Mouse (Mus musculus) liver, embryonic 14.5 days (tissue): Measurements from ENCODE around the gene Slc39a3. TPM values are rescaled to one million over a fixed set of nuclear protein-coding genes. Genes with fewer than 3 reads are reported as not detected.

Experiments used
- ATAC-seq: fragments of 200-750 bp; cut with Nextera tagmentation; 2 replicates; pipeline ENCODE4 v1.8.0; 2017; ENCODE audit warnings: moderate number of reproducible peaks, mild to moderate bottlenecking, moderate library complexity; ENCODE audit not compliant: insufficient read depth
- DNase-seq, 3 experiments: peaks; one replicate each; pipeline ENCODE4 v3.0.0-alpha.2; 2012 to 2013; ENCODE audit warnings: low read depth in 3 of 3, low spot score in 3 of 3
- H3K27ac ChIP-seq: fragments of 300-500 bp; sonication (generic); 2 replicates; pipeline ENCODE4 v1.5.1; 2014; ENCODE audit warnings: moderate library complexity, mild to moderate bottlenecking, control low read depth, inconsistent platforms
- H3K27me3 ChIP-seq: fragments of 300-500 bp; sonication (generic); 2 replicates; pipeline ENCODE4 v1.6.1; 2014; ENCODE audit warnings: mild to moderate bottlenecking, low read length, moderate library complexity; ENCODE audit not compliant: control insufficient read depth, insufficient read depth
- H3K36me3 ChIP-seq: fragments of 300-500 bp; sonication (generic); replicated peaks from 2 replicates; pipeline ENCODE4 v1.6.1; 2014; ENCODE audit warnings: low read depth; ENCODE audit not compliant: control insufficient read depth, insufficient read depth
- H3K4me1 ChIP-seq, 2 experiments: fragments of 200-500 bp in 1 of 2; fragments of 300-500 bp in 1 of 2; sonication (generic) in 1 of 2; replicated peaks; 2 replicates each; pipeline ENCODE4 v1.6.1; 2012 to 2014; ENCODE audit warnings: antibody characterized with exemption in 1 of 2, inconsistent platforms in 1 of 2, low read length in 1 of 2; ENCODE audit not compliant: control insufficient read depth in 2 of 2, insufficient read depth in 2 of 2
- H3K4me2 ChIP-seq: fragments of 300-500 bp; sonication (generic); 2 replicates; pipeline ENCODE4 v1.6.1; 2014; ENCODE audit warnings: low read depth, mild to moderate bottlenecking, control low read depth, moderate library complexity
- H3K4me3 ChIP-seq, 2 experiments: fragments of 200-500 bp in 1 of 2; fragments of 300-500 bp in 1 of 2; sonication (generic) in 1 of 2; 2 replicates each; pipeline ENCODE4 v1.5.1; 2012 to 2014; ENCODE audit warnings: low read depth in 2 of 2, low read length in 2 of 2, mild to moderate bottlenecking in 2 of 2, control low read depth in 1 of 2, inconsistent platforms in 1 of 2, moderate library complexity in 1 of 2; ENCODE audit not compliant: insufficient read depth in 1 of 2
- H3K9ac ChIP-seq: fragments of 300-500 bp; sonication (generic); replicated peaks from 2 replicates; pipeline ENCODE4 v1.6.1; 2014; ENCODE audit warnings: mild to moderate bottlenecking, control low read depth, moderate library complexity
- H3K9me3 ChIP-seq: fragments of 300-500 bp; sonication (generic); 2 replicates; pipeline ENCODE4 v1.6.1; 2016; ENCODE audit warnings: low read length, mixed read lengths; ENCODE audit not compliant: control insufficient read depth
- CTCF ChIP-seq: IDR thresholded peaks from 2 replicates; pipeline ENCODE4 v1.5.1; 2016; ENCODE audit warnings: antibody characterized with exemption, low read depth, control low read depth
- EP300 ChIP-seq: IDR thresholded peaks from 2 replicates; pipeline ENCODE4 v1.6.1; 2016; ENCODE audit warnings: antibody characterized with exemption, low read depth
- WGBS: fragments of 180-500 bp; shearing (Covaris S2); extraction: QIAGEN DNeasy Blood & Tissue Kit; methylation state at CpG from one replicate; pipeline ENCODE4 v1.1.7; 2014; ENCODE audit not compliant: insufficient replicate concordance; 5-methylcytosine and 5-hydroxymethylcytosine counted together
- polyA plus RNA-seq, 2 experiments: library from polyadenylated mRNA; depleted of rRNA in 1 of 2; stranded (reverse) in 1 of 2; unstranded in 1 of 2; fragments of >200 nt; fragmentation: Nextera tagmentation in 1 of 2; extraction: Ambion mirVana in 1 of 2; gene quantifications; 2 replicates each; pipeline versions ENCODE4 v1.2.1 to v1.2.3; 2012 to 2014

Gene Slc39a3
- polyA plus RNA-seq, 2 experiments, result 2.7 to 4.4 TPM

- Histone ChIP-seq H3K4me3 (no peak overlapping the region), H3K36me3 (no peaks in the 10 kb centered on the region), H3K27me3 (peaks cover 15% of the 10 kb centered on the region), H3K27ac (no peak overlapping the region), H3K9ac (no peak overlapping the region), H3K4me2 (no peak overlapping the region), H3K4me1 (no peaks in the 10 kb centered on the region), H3K9me3 (no peaks in the 10 kb centered on the region)
- DNase-seq (peak in 2 of 3 experiments; percentile 45 to 47), ATAC-seq (peak; percentile 60)
- 12% methylated on average over 10 of the region's 10 CpGs for WGBS
- no peak for TF ChIP-seq EP300
- peak; percentile 98 for TF ChIP-seq CTCF
Observed at GRCm38 (mm10) chr10:80987709-80988441, 49.4 kb downstream of the Slc39a3 start.

DNA sequence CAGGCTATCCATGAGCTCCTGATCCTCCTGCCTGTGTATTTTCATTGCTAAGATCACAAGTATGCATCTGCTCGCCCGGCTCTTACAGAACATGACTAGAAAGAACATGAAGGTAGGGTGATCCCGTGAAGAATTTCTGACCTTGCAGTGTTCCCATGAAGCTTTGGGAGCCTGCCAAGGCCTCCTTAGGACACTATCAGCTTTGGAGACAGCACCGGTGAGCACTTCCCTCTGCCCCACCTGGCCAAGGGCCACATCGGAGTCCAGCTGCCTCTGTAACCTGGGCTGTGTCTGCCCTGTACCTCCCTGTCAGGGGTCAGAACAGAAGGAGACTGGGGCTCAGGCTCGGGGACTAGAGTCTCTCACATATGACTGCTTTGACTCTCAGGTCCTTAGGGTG lies 50.5 kb downstream of the Slc39a3 start:
- Histone ChIP-seq H3K27me3 (peaks cover 15% of the 10 kb centered on the region), H3K27ac (no peak overlapping the region), H3K36me3 (no peaks in the 10 kb centered on the region), H3K4me1 (no peaks in the 10 kb centered on the region), H3K9me3 (no peaks in the 10 kb centered on the region), H3K4me3 (no peak overlapping the region), H3K4me2 (no peak overlapping the region), H3K9ac (no peak overlapping the region)
- WGBS, result 58% methylated on average over 6 of the region's 6 CpGs
- ATAC-seq (no peak), DNase-seq (no peak)
- no peak for TF ChIP-seq EP300
- TF ChIP-seq CTCF, result no peak

GRCm38 (mm10) chr10:80985970-80986701 lies 51.1 kb downstream of the Slc39a3 start:
- 32% methylated on average over 13 of the region's 13 CpGs for WGBS

GRCm38 (mm10) chr10:80985241-80985969 lies 51.8 kb downstream of the Slc39a3 start:
- H3K27me3 ChIP-seq, result peaks cover 15% of the 10 kb centered on the region
- peak overlapping the region; percentile 60 for H3K4me2 ChIP-seq
- DNase-seq, result no peak

More at GRCm38 (mm10) chr10:80985970-80986701, 51.1 kb downstream of the Slc39a3 start:
- DNase-seq, result no peak
- Histone ChIP-seq H3K27me3 (peaks cover 15% of the 10 kb centered on the region), H3K4me3 (peak overlapping the region; percentile 23 to 35; a peak in 2 of 4 replicates), H3K4me2 (peak overlapping the region; percentile 60), H3K9me3 (no peaks in the 10 kb centered on the region), H3K9ac (no peak overlapping the region), H3K36me3 (no peaks in the 10 kb centered on the region), H3K27ac (no peak overlapping the region), H3K4me1 (no peaks in the 10 kb centered on the region)
- ATAC-seq, result no peak
- no peak for TF ChIP-seq EP300
- no peak for TF ChIP-seq CTCF

GRCm38 (mm10) chr10:80984223-80984622 lies 53.0 kb downstream of the Slc39a3 start:
- H3K4me3 ChIP-seq, result no peak overlapping the region
- DNase-seq (no peak), ATAC-seq (no peak)
- H3K4me2 ChIP-seq, result no peak overlapping the region
- no peak overlapping the region for H3K9ac ChIP-seq
- H3K27ac ChIP-seq, result no peak overlapping the region
- H3K4me1 ChIP-seq, result no peaks in the 10 kb centered on the region
- H3K9me3 ChIP-seq, result no peaks in the 10 kb centered on the region
- peaks cover 15% of the 10 kb centered on the region for H3K27me3 ChIP-seq
- no peaks in the 10 kb centered on the region for H3K36me3 ChIP-seq
- TF ChIP-seq EP300 (no peak), CTCF (no peak)
- 74% methylated on average over 12 of the region's 12 CpGs for WGBS

More at GRCm38 (mm10) chr10:80985241-80985969, 51.8 kb downstream of the Slc39a3 start:
- ATAC-seq, result no peak
- Histone ChIP-seq H3K36me3 (no peaks in the 10 kb centered on the region), H3K9ac (no peak overlapping the region), H3K27ac (no peak overlapping the region), H3K9me3 (no peaks in the 10 kb centered on the region), H3K4me3 (peak overlapping the region; percentile 23 to 35; a peak in 2 of 4 replicates), H3K4me1 (no peaks in the 10 kb centered on the region)
- no peak for TF ChIP-seq EP300
- no peak for TF ChIP-seq CTCF
- WGBS, result 11% methylated on average over 37 of the region's 37 CpGs
